Mouse (Mus musculus): ENCODE data around the gene Zfp281. TPM values are rescaled to one million over a fixed set of nuclear protein-coding genes. Genes with fewer than 3 reads are reported as not detected.
A peak's percentile ranks its signal among the peaks of the same experiment; 100 is the strongest.

Gene Zfp281
- polyA plus RNA-seq, 1 experiment from 2014 or later = 40.6 TPM

DNA sequence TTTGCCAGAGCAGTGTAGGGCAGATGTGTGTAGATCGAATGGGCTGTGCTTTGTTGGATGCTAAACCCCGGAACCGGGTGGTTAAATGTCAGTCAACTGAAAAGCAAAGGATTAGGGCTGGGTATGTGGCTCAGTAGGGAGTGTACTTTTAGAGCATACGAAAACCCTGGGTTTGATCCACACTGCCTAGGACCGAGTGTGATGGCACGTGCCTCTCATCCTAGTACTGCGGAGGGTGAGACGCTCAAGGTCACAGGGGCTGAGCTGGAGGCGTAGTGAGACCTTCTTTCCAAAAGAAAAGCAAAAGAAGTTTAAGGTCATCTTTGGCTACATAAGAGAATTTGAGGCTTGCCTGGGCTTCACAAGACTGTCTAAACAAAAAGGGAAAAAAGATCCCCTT is 34.6 kb downstream of the Zfp281 start:
- DNase-seq (ENCODE audit: low spot score) = no peak
- H3K4me1 ChIP-seq (ENCODE audit: control insufficient read depth, insufficient read depth, low read length) = 0 out of 2 replicates have a peak, but pooled peaks cover 6% of the 10 kb centered on the region
- no peak for ATAC-seq (ENCODE audit: insufficient read depth, low FRiP score, low TSS enrichment)
- no peaks in the 10 kb centered on the region for H3K9me3 ChIP-seq (ENCODE audit: control insufficient read depth, low read length)
- no peak overlapping the region for H3K27ac ChIP-seq (ENCODE audit: low read depth, low read length)
- H3K36me3 ChIP-seq (ENCODE audit: control insufficient read depth, insufficient read depth, low read length) = no peaks in the 10 kb centered on the region
- H3K9ac ChIP-seq (ENCODE audit: low read length) = no peak overlapping the region
- H3K4me2 ChIP-seq (ENCODE audit: low read depth) = no peak overlapping the region
- H3K27me3 ChIP-seq (ENCODE audit: control insufficient read depth, insufficient read depth, low read length) = no peaks in the 10 kb centered on the region
- no peak overlapping the region for H3K4me3 ChIP-seq (ENCODE audit: low read depth, low read length)
- 92% methylated on average over 9 of the region's 9 CpGs for WGBS

DNA sequence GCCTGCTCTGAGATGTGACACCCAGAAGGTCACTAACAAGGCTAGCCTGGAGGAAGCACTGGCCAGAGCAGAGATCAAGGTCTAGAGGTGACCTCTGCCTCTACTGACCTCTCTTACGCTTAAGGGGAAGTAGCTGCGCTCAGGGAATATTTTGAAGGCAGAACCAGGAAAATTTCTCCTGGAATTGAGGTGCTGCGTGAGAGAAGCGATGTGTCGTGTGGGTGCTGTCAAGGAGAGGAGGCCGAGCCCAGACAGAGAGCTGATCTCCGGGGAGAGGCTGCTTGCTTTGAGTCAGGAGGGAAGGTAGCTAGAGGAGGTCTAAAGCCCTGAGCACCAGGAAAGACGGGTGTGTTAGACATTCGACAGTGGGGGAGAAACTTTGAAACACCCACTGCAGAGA is 35.2 kb downstream of the Zfp281 start:
- Histone ChIP-seq H3K9ac (ENCODE audit: low read length) (no peak overlapping the region), H3K9me3 (ENCODE audit: control insufficient read depth, low read length) (no peaks in the 10 kb centered on the region), H3K4me3 (ENCODE audit: low read depth, low read length) (no peak overlapping the region), H3K36me3 (ENCODE audit: control insufficient read depth, insufficient read depth, low read length) (no peaks in the 10 kb centered on the region), H3K27ac (ENCODE audit: low read depth, low read length) (no peak overlapping the region), H3K4me2 (ENCODE audit: low read depth) (no peak overlapping the region), H3K27me3 (ENCODE audit: control insufficient read depth, insufficient read depth, low read length) (no peaks in the 10 kb centered on the region), H3K4me1 (ENCODE audit: control insufficient read depth, insufficient read depth, low read length) (0 out of 2 replicates have a peak, but pooled peaks cover 6% of the 10 kb centered on the region)
- WGBS = 75% methylated on average over 9 of the region's 9 CpGs
- DNase-seq (ENCODE audit: low spot score) (no peak), ATAC-seq (ENCODE audit: insufficient read depth, low FRiP score, low TSS enrichment) (no peak)

DNA sequence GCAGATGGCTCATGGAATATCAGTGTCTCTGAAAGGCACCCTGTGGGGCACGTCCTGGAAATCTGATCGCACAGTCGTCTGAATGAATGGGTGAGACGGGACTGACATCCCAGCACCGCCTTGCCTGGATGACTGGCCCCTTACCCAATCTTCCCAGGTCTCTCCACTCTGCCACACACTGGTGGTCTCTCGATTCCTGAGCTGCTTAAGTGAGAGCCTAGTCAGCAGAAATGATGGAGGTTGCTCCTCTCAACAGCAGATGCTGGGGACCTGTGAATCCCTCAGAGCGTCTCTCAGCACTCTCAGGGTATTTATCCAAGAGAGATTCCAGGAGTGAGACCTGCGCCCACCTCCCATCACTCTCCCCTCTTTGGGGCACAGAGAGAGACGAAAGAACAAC is 36.8 kb downstream of the Zfp281 start:
- 32% methylated on average over 9 of the region's 9 CpGs for WGBS
- Histone ChIP-seq H3K9ac (ENCODE audit: low read length) (no peak overlapping the region), H3K9me3 (ENCODE audit: control insufficient read depth, low read length) (no peaks in the 10 kb centered on the region), H3K4me3 (ENCODE audit: low read depth, low read length) (no peak overlapping the region), H3K27me3 (ENCODE audit: control insufficient read depth, insufficient read depth, low read length) (no peaks in the 10 kb centered on the region), H3K36me3 (ENCODE audit: control insufficient read depth, insufficient read depth, low read length) (no peaks in the 10 kb centered on the region), H3K27ac (ENCODE audit: low read depth, low read length) (no peak overlapping the region), H3K4me2 (ENCODE audit: low read depth) (no peak overlapping the region), H3K4me1 (ENCODE audit: control insufficient read depth, insufficient read depth, low read length) (0 out of 2 replicates have a peak, but pooled peaks cover 6% of the 10 kb centered on the region)
- no peak for ATAC-seq (ENCODE audit: insufficient read depth, low FRiP score, low TSS enrichment)
- no peak for DNase-seq (ENCODE audit: low spot score)

DNA sequence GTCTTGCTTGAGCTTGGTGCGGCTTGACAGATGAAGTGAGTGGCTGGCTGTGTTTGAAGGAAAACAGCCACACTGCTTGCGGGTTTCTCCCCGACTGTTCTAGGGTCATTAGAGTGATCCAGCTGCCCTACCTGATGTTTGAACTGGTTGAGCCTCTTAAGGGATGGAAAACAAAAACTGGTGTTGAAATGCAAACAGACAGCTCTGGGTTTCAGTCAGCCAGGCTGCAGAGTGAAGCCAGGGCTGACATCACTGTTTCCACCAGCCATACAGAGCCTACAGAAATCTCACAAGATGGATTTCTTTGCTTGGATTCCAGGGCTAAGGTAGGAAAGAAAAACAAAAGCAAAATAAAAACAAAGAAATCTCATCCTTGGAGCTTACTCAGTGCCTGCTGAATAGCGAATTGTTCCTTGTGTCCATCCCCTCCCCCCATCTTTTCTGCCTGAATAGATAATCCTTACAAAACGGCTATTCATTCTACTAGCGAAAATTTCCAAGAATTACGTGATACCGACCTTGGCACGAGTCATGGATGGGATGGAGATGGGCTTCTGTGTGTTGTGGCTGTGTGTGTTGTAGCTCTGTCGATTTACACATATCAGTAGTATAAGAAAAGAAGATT is 37.4 kb downstream of the Zfp281 start:
- H3K4me1 ChIP-seq (ENCODE audit: control insufficient read depth, insufficient read depth, low read length) = 0 out of 2 replicates have a peak, but pooled peaks cover 6% of the 10 kb centered on the region
- no peak overlapping the region for H3K9ac ChIP-seq (ENCODE audit: low read length)
- H3K4me3 ChIP-seq (ENCODE audit: low read depth, low read length) = no peak overlapping the region
- no peaks in the 10 kb centered on the region for H3K9me3 ChIP-seq (ENCODE audit: control insufficient read depth, low read length)
- WGBS = 28% methylated on average over 10 of the region's 10 CpGs
- no peaks in the 10 kb centered on the region for H3K27me3 ChIP-seq (ENCODE audit: control insufficient read depth, insufficient read depth, low read length)
- ATAC-seq (ENCODE audit: insufficient read depth, low FRiP score, low TSS enrichment) (no peak), DNase-seq (ENCODE audit: low spot score) (no peak)
- no peaks in the 10 kb centered on the region for H3K36me3 ChIP-seq (ENCODE audit: control insufficient read depth, insufficient read depth, low read length)
- H3K27ac ChIP-seq (ENCODE audit: low read depth, low read length) = no peak overlapping the region
- 0 out of 2 replicates have a peak overlapping the region, but pooled peaks have one; percentile 15 for H3K4me2 ChIP-seq (ENCODE audit: low read depth)

DNA sequence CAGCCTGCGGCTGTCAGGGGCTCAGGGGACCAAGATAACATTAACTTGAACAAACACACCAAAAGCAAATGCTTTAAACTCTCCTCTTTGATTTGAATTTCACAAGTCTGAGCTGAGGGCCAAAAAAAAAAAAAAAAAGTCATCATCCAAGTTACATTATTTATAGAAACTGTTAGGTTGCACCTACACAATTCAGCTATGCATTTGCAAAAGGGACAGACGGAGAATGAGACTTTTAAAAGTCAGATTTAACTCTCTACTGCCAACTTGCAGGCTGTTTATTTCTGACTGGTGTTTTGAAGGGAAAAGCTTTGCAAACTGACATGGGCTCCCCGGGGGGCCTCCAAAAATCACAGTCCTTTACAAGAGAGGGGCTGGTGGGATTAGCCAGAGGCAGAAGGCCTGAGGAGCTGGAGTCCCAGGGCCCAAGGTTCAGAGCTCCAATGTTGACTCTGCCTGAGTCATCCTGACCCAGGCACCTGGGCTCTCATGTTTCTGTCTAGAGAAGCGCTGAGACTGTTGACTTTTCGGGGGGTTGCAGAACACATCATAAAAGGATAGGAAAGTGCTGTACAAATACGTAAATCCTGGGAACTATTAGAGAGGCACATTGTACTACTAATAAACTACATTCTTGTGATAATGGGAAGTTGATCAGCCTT is 40.4 kb downstream of the Zfp281 start:
- no peaks in the 10 kb centered on the region for H3K27me3 ChIP-seq (ENCODE audit: control insufficient read depth, insufficient read depth, low read length)
- DNase-seq (ENCODE audit: low spot score) (no peak), ATAC-seq (ENCODE audit: insufficient read depth, low FRiP score, low TSS enrichment) (no peak)
- no peak overlapping the region for H3K27ac ChIP-seq (ENCODE audit: low read depth, low read length)
- H3K4me1 ChIP-seq (ENCODE audit: control insufficient read depth, insufficient read depth, low read length) = 0 out of 2 replicates have a peak, but pooled peaks cover 6% of the 10 kb centered on the region
- H3K36me3 ChIP-seq (ENCODE audit: control insufficient read depth, insufficient read depth, low read length) = no peaks in the 10 kb centered on the region
- 52% methylated on average over 6 of the region's 6 CpGs for WGBS
- no peaks in the 10 kb centered on the region for H3K9me3 ChIP-seq (ENCODE audit: control insufficient read depth, low read length)
- H3K4me3 ChIP-seq (ENCODE audit: low read depth, low read length) = no peak overlapping the region
- H3K4me2 ChIP-seq (ENCODE audit: low read depth) = no peak overlapping the region
- no peak overlapping the region for H3K9ac ChIP-seq (ENCODE audit: low read length)

DNA sequence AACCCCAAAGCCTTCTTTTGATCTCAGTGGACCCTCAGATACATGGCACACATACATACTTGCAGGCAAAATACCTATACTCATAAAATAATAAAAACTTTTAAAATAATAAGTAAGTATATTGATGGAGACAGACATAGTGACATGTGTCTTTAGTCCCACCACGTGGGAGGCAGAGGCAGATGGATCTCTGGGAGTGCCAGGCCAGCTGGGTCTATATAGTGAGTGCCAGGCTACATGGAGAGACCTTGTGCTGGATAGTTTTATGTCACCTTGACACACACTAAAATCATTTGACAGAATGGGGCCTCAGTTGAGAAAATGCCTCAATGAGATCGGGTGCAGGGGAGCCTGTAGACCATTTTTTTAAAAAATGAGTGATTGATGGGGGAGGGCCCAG is 41.8 kb downstream of the Zfp281 start:
- DNase-seq (ENCODE audit: low spot score) (no peak), ATAC-seq (ENCODE audit: insufficient read depth, low FRiP score, low TSS enrichment) (no peak)
- WGBS = 72% methylated on average over 2 of the region's 2 CpGs
- Histone ChIP-seq H3K36me3 (ENCODE audit: control insufficient read depth, insufficient read depth, low read length) (no peaks in the 10 kb centered on the region), H3K4me2 (ENCODE audit: low read depth) (no peak overlapping the region), H3K27me3 (ENCODE audit: control insufficient read depth, insufficient read depth, low read length) (no peaks in the 10 kb centered on the region), H3K9me3 (ENCODE audit: control insufficient read depth, low read length) (no peaks in the 10 kb centered on the region), H3K4me1 (ENCODE audit: control insufficient read depth, insufficient read depth, low read length) (0 out of 2 replicates have a peak, but pooled peaks cover 5% of the 10 kb centered on the region), H3K27ac (ENCODE audit: low read depth, low read length) (no peak overlapping the region), H3K4me3 (ENCODE audit: low read depth, low read length) (no peak overlapping the region), H3K9ac (ENCODE audit: low read length) (no peak overlapping the region)

DNA sequence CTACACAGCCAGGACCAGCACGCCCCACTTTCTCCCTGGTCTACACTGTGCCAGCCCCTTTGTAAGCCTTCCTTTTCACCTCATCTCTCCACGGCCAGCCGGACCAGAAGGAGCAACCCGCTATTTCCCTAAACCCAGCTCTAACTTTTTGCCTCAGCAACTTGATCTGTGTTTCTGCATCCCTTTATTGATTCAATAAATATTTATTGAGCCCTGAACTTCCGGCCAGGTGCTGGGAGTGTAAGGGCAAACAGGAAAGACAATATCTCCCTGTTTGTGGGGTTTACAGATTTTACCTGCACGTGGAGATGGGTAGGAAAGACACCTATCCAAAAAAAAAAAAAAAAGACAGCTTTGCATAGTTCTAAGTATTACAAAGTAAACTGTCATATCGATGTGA is 45.2 kb downstream of the Zfp281 start:
- no peak for ATAC-seq (ENCODE audit: insufficient read depth, low FRiP score, low TSS enrichment)

DNA sequence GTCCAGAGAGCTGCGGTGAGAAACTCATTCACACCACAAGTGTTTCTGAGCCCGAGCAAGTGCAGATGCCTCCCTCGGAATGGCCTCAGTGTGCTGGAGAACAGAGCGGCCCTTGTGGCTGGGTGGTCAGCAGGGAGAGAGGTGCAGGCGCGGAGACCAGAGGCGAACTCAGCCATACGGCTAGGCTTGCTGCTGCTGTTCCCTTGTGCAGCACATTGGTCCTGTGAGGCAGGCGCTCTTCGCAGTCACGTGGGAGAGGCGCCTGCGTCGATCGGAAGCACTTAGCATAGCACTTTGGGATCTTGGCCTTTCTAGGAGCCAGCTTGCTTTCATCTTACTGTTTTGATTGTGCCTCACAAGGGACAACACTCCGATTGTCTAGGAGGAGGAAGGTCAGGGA is 45.7 kb downstream of the Zfp281 start:
- Histone ChIP-seq H3K4me3 (ENCODE audit: low read depth, low read length) (no peak overlapping the region), H3K4me1 (ENCODE audit: control insufficient read depth, insufficient read depth, low read length) (no peaks in the 10 kb centered on the region), H3K9me3 (ENCODE audit: control insufficient read depth, low read length) (no peaks in the 10 kb centered on the region), H3K27me3 (ENCODE audit: control insufficient read depth, insufficient read depth, low read length) (no peaks in the 10 kb centered on the region), H3K9ac (ENCODE audit: low read length) (peak overlapping the region; percentile 35; the same call in 1 of the 2 replicates), H3K4me2 (ENCODE audit: low read depth) (peak overlapping the region; percentile 9; the same call in 1 of the 2 replicates), H3K36me3 (ENCODE audit: control insufficient read depth, insufficient read depth, low read length) (no peaks in the 10 kb centered on the region), H3K27ac (ENCODE audit: low read depth, low read length) (no peak overlapping the region)
- 34% methylated on average over 16 of the region's 16 CpGs for WGBS
- DNase-seq (ENCODE audit: low spot score) = peak; percentile 45
- no peak for ATAC-seq (ENCODE audit: insufficient read depth, low FRiP score, low TSS enrichment)

More for the DNA sequence above, 45.2 kb downstream of the Zfp281 start:
- Histone ChIP-seq H3K9ac (ENCODE audit: low read length) (no peak overlapping the region), H3K36me3 (ENCODE audit: control insufficient read depth, insufficient read depth, low read length) (no peaks in the 10 kb centered on the region), H3K4me2 (ENCODE audit: low read depth) (no peak overlapping the region), H3K9me3 (ENCODE audit: control insufficient read depth, low read length) (no peaks in the 10 kb centered on the region), H3K27ac (ENCODE audit: low read depth, low read length) (no peak overlapping the region), H3K4me3 (ENCODE audit: low read depth, low read length) (no peak overlapping the region), H3K27me3 (ENCODE audit: control insufficient read depth, insufficient read depth, low read length) (no peaks in the 10 kb centered on the region), H3K4me1 (ENCODE audit: control insufficient read depth, insufficient read depth, low read length) (no peaks in the 10 kb centered on the region)
- no peak for DNase-seq (ENCODE audit: low spot score)
- WGBS = 78% methylated on average over 7 of the region's 7 CpGs
